Mouse (Mus musculus) lung, adult 18-20 months (tissue): ENCODE results near the gene Nrip2.

Experiments used
- DNase-seq, 2 experiments: peaks; one replicate each; pipeline ENCODE4 v3.0.0; 2022; ENCODE audit warnings: mixed read lengths in 2 of 2

Nrip2 gene

DNA sequence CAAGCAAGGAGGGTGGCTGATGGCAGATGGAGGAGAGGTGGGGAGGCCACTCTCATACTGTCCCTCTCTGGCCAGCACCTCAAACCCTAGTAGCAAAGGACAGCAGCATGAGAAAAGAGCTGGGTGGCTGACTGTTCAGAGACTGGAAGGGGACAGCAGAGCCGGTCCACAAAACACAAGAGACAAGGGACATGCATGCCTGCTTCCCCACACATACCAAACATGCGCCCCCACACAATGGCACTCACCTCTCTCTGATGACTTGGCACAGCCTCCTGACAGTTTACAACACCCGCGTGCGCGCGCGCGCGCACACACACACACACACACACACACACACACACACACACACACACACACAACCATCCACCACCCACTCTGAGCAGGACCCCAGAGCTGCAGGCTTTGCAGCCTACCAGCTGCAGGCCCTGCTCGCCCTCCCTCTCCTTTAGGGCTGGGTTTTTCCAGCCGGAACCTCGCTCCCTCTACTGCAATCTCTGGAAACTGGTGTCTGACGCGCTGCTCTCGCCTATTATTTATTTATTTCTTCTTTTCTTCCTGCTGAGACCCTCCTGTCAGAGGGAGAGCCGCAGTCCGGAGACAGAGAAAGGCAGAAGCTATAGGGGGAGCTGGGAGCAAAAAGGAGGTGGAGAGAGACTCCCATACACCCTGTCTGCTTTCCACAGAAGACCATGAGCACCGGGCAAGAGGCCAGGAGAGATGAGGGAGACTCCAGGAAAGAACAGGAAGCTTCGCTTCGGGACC is 507 bp downstream of the Nrip2 start:
- DNase-seq, result no peak

DNA sequence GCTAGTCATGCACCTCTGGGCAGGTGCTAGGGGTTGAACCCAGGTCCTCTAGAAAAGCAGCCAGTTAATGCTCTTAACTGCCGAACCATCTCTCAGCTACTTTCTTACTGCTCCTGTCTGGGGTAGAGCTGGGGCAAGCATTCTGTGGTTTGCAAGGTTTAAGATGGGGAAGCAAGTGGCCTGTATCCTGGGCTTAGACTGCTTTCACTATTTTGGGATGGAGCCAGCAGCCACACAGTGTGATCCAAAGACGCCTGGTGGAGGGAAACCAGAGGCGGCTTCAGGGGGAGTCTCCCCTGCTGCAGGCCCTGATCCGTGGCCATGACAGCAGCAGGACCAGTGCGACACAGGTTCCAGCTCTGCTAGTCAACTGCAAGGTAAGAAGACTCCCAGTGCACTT is 5.6 kb downstream of the Nrip2 start:
- no peak for DNase-seq

DNA sequence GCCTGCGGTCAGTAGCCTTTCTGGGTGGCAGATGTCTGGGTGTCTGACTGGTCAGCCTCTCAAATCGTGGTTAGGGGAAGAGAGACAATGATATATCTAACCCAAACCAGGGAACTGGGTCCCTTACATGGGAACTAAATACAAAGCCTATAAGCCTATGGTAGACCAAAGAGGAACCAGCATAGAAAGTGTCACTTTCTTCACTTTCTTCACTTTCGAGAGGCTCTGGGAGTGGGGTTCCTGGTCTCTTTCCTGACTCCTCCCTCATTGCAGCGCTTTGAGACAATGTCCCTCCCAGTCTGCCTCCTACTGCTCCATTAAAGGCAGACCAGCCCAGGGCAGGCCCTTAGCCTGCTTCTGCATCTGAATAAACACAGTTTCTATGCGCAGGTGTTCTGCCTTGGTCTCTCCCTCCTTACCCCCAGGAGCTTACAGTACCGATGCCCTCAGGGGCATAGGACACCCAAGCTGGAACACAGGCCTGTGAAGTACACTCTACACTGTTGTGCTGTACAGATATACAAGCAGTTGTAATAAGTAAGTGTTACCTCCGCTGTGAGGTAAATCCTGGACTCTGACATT is 9.5 kb downstream of the Nrip2 start:
- DNase-seq, result no peak

DNA sequence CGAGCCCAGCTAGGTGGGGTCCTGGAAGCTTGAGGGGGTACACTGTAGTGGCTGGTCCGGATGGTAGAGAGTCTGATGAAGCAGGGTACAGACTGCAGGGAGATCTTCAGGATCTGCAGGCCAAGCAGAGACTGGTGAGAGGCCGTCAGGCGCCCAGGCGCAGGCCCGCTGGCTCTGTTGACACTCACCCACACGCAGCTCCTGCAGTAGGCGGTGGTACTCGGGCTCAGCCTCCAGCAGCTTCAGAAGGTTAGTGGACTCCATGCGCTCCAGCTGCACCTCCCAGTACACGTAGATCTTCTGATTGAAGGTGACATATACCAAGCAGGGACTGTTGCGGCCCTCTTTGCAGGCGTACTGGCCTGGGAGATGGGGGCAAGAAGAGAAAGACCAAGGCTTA is 11.2 kb downstream of the Nrip2 start:
- DNase-seq, result no peak

DNA sequence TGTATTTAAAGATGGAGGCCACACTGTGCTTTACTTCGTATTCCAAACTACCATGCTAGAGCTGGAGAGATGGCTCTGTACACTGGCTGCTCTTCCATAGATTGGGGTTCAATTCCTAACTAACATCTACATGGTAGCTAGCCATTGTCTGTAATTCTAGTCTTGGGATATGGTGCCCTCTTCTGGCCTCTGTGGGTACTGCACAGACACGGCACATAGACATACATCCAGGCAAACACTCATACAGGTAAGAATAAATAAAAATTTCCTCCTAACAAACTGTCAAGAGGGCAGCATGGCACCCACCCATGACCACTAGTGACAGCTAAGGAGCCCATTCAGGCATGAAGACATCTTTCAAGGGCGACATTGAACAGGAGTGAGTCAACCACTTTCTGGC is 12.0 kb downstream of the Nrip2 start:
- peak; percentile 61 to 66 for DNase-seq

DNA sequence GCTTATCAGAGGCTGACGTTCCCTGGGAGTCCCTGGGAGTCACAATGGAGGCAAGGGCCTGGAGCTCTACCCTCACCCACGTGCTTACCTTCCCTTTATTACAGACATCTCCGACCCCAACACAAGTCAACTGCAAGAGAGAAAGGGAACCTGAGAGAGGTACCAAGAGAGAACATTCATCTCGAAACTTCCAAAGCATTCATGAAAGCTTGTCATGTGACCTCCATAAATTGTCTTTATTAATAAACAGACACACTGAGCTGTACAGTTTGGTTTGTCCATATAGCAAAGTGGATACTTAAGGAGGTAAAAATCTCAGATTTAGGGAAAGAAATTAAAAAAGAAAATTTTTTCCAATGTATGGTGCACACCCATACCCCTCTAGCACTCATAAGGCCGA is 17.1 kb downstream of the Nrip2 start:
- DNase-seq, result no peak

DNA sequence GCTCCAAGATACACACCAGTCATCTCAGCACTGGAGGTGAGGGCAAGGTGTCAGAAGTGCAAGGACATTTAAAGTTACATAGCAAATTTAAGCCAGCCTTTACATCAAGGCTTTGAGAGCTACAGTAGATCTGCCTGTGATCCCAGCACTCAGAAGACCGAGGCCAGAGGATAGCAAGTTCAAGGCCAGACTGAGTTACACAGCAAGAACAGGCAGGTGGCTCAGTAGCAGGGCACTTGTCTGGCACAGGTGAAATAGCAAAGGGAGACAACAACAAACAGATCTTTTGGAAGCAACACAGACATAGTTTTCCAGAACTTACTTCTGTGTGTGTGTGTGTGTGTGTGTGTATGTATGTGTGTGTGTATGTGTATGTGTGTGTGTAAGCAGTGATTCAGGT is 19.0 kb downstream of the Nrip2 start:
- DNase-seq, result no peak

DNA sequence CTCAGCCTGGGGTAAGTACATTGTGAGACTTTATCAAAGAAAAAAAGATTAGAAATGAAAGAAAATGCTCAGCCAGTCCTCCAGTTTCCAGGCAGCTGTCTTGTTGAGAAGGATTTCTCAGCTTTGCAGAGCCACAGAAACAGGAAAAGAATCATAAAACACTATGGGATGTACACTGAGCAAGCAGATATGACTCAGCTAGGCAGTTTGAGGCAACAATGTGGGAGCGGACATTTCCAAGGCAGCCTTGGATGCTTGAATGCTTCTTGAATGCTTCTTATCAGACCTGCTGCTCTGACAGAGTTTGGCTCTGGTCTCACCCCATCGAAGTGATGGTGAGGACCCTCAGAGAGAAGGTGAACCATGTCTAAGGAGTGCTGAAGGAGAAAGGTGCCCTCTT is 21.9 kb downstream of the Nrip2 start:
- DNase-seq, result no peak

DNA sequence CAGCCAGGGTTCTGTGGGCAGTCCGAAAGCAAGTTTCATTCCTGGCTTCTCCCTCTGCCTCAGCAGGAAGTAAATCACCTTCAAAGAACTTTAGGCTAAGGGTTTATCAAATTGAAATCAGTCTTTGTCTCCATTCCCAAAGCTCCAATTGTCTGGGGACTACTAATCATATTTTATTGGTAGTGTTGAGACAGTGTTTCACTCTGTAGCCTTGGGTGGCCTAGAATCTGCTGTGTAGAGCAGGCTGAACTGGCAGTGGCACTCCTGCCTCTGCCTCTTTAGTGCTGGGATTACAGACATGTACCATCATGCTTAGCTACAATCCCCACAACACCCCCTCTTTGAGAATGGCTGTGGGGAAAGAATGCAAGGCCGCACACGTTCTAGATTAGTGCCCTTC is 22.4 kb downstream of the Nrip2 start:
- no peak for DNase-seq

DNA sequence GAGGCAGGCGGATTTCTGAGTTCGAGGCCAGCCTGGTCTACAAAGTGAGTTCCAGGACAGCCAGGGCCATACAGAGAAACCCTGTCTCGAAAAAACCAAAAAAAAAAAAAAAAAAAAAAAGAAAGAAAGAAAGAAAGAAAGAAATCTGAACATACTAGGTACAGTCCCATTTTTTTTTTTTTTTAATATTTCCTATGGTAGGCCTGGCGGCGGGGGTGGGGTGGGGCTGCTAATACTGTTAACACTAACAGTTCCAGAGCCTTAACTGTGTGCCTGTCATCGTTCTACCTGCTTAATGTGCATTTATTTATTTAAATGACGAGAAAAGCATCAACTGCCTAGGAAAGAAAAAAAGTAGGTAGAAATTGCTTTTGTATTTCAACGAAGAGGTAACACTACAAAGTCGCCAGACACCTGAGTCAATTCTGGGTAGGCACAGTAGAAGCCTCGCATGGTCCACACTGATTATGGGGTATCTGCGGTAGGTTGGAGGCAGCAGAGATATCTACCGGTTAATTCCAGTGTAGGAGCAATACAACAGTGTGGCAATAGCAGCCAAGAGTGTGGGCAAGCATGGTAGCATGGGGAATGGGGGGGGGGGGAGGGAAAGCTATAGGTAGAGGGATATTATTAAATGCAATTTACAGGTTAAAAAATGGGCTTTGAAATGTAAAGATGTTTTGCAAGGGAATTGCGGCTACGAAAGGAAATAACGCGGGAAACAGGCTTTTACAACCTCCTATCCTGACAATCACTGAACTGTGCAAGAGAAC is 24.6 kb downstream of the Nrip2 start:
- no peak for DNase-seq

DNA sequence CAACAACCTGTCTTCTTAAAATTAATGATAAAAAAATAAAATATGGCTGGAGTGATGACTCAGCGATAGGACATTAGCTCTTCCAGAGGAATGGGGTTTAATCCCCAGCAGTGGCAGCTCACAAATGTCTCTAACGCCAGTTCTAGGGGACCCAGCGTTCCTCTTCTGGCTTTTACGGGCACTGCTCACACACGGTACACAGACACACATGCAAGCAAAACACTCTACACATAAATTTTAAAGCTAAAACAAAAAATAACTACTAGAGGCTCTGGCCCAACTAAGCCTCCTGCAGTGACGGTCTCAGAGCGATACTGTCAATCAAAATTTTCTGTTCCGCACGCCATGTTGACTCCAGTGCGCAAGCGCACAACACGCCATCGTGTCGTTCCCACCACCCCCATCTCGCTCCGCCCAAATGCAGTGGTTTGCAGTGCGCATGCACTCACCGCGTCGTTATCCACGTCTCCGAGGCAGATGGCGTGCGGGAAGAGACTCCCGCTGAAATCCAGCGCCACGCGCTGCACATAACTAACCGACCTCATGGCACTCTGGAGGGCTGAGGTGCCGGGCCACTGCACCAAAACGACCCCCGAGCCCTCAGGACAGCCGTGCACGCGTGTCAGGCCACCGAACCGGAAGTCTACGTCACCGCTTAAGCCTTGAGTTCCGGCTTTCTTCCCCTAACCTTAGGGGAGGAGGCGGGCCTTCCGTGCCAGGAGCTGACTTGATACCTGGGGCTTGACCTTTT is 25.3 kb downstream of the Nrip2 start, which contains the start of gene Itfg2:
Gene Itfg2 (minus strand): TSS at position 663 of the 751 bp plus-strand sequence.
- DNase-seq, result peak; percentile 96 to 97

DNA sequence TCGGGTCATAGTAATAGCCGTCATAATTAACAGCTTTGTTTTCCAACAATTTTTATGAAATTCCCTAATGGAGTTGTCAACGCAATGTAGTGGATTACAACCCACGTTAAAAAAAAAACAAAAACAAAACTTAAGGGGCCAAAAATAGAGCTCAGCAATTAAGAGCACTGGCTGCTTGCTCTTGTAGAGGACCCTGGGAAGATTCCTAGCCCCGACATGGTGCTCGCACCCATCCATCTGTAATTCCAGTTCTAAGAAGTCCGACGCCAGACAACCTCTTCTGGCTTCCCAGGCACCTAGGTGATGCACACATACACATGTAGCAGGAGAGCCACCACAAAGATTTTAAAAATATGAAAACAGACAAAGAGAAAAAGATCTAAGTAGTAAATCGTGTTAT is 25.9 kb downstream of the Nrip2 start:
- no peak for DNase-seq

DNA sequence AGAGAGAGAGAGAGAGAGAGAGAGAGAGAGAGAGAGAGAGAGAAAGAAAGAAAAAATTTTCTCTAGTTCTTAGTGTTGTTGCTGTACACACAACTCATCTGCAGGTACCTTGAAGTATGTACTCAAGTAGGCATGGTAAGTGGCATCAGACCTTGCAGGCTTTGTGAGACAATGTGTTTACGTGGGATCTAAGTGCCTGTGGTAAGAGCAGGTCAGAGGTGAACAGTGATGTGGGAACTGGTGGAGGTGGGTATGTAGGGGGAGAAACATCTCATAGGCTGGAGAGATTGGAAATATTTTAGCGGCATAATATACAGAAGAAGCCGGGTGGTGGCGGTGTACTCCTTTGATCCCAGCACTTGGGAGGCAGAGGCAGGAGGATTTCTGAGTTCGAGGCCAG is 28.5 kb downstream of the Nrip2 start:
- DNase-seq, result peak in 1 of 2 experiments; percentile 36

DNA sequence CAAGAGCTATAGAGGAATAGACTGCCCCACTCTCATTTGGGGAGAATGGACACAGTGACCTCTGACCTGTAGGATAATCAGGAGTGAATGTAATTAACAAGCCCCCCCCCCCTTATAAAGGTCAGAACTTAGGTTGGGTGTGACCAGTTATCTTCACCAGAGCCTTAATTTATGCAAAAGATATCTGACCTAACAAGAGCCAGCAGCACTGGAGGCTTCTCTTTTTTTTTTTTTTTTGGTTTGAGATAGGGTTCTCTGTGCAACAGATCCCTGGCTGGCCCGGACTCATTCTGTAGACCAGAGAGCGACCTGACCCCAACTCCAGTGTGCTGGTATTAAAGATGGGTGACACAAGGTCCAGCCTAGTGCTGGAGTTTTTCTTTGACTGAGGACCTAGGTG is 30.2 kb downstream of the Nrip2 start:
- no peak for DNase-seq

DNA sequence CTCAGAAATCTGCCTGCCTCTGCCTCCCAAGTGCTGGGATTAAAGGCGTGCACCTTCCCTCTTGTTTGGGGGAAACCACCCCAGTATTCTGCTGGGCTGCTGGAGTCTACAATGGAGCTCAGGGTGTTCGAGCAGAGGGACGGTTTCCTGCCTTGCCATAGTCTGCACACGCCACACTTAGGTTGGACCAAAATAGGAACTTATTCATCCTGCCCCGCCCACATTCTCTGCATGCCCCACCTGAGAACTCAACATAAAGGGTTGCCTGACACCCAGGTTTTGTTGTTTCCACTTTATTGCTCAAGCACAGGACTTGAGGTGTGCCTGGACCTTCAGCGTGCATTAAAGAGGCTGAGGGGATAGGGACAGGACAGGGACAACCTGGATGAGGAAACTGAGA is 30.7 kb downstream of the Nrip2 start:
- DNase-seq, result peak in 1 of 2 experiments; percentile 28

DNA sequence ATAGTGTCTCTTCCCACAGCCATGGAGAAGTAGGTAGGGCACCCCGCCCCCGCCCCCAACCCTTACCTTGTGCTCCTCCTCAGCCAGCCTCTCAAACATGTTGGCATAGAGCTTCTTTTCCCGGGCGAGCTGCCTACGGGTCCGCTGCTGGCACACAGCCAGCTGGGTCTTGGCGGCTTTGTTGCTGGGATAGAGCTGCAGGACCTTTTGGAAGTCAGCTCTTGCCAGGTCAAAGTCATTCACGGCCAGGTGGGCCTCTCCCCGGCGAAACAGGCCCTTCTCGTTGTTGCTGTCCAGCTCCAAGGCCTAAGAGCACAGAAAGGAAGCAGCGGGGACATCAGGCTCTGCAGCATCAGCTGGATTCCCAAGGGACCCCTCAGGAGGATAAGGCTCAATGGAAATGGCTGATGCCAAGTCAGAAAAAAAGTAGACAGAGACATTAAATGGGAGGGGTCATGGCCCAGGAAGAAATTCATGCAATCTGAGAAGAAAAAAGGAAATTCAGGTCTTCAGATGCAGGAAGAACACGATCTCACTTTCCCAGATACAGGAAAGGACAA is 33.3 kb downstream of the Nrip2 start:
- DNase-seq, result peak in 1 of 2 experiments; percentile 21

DNA sequence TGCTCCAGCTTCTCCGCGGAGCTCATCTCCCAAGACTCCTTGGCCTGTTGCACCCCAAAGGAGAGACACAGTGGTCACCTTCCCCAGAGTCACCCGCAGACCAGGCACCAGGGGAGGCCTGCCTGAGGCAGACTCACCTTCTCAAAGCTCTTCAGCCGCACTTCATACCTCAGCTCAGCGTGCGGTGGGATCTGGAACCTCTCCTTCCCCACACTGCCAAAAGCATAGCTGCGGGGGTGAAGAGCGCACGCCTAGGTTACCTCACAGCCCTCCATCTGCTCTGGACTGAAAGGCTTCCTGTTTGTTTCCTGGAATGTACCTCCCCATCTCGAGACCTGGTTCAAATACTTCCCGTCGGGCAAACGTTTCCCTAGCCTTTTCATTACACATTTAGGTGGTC is 34.5 kb downstream of the Nrip2 start:
- DNase-seq, result no peak

DNA sequence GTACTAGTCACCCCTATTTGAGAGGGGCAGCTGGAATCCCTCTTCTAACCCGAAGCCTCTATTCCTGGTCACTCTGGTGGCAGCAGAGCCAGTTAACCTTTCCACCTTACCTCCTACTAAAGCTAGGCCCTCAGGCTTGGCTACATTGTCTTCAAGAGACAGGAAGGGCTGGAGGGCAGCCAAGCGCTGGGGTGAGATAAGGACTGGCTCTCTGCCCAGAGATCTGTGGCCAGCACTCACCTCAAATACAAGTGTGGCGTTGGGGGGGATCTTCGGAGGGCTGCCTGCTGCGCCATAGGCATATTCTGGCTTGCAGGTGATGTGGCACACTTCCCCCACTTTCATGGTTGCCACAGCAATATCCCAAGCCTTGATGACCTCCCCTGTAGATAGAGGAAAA is 36.4 kb downstream of the Nrip2 start:
- DNase-seq, result peak; percentile 87 to 92

DNA sequence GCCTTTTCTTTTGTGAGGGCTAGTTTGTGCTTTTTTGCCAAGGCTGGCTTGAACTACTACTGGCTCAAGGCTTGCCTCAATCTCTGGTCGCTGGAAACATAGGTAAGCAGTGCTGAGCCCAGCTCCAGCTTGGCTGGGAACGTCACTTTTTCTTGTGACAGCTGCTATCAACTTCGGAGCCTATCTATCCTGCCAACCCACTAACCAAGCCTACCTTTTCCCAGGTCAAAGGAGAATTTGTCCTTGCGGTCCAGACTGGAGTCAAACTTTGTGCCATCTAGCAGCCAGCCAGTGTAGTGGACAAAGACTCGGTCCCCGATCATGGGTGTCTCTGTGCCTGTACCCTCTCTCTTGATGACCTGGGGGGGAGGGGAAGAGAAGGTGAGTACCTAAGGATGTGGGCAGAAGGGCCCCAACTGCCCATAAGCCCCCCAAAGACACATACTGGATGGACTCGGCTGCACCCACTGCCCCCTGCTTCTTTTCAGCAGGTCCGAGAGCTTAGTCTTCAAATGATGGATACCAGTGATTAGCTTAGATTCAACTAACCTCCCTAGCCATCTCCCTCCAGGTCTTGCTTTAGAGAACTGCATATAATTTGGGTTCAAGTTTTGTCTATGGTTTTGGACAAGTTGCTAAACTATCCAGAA is 37.4 kb downstream of the Nrip2 start:
- DNase-seq, result no peak

DNA sequence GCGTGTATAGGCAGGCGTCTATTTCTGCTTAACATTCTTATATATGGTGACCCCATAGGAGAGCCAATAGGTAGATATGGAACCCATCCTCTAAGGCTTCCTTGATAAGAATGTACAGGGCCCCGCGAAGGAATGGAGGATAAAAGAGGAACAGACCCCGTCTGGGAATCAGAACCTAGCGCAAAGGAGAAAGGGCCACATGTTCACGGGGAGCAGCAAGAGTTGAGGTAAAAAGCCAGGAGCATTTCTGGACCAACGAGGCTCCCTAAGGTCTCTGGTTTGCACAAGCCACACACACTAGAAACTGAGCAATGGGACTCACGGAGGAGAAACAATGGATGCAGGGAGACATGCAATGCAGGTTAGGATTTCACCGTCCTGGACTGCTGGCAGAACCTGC is 38.2 kb downstream of the Nrip2 start:
- DNase-seq, result no peak

DNA sequence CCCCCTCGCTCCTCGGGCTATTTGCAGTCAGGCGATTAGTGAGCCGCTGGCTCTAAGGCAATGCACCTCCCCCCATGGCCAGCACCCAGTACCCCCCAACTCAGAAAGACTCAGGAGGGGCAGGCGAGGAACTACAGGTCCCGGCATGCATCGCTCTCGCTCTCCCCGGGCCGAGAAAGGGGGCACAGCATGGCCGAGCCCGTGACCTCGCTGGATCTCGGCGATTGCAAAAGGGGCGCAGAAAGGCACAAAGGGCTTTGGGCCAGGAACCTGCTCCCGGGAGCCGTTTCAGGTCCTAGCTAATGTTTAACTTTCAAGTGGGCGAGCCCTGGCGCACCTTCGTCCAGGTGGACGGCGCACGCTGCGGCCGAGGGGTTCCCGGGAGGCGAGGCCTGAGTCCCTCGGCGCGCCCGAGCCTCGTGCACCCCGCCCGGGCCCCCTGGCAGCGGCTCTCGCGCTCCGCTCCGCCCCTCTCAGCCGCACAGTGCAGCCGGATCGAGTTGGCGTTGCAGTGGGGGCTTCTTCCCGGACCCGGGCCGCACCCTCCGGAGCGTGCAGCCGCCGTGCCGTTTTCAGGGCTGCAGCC is 38.7 kb downstream of the Nrip2 start:
- peak; percentile 80 to 84 for DNase-seq

DNA sequence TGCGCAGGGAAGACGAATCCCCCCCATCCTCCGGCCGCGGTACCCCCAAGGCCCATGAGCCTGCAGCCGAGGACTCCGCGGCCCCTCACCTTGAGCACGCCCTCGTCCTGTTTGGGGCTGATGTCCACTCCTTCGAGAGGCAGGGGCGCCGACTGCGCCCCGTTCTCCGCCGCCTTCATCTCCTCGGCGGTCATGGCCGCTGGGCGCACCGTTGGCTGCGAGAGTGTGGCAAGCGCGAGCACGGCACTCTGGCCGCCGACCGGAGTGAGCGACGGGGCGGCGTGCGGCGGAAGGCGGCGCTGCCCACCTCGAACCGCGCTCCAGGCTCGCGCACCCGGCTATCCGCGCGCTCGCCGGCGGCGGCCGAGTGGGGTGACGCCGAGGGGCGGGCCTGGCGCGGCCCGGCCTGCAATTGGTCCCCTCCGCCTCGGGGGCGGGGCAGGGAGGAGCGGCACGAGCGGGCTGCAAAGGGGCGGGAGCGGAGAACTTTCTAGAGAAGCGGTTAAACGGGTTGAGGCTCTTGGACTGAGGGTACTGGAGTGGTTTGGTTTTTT is 39.3 kb downstream of the Nrip2 start, which contains the start of gene Fkbp4:
Gene Fkbp4 (minus strand): TSS at position 361 of the 554 bp plus-strand sequence.
- DNase-seq, result peak; percentile 95 to 97
